Mouse (Mus musculus) forebrain, postnatal 0 days (tissue): ENCODE data around the gene Mdga1. TPM values are rescaled to one million over a fixed set of nuclear protein-coding genes. Genes with fewer than 3 reads are reported as not detected.
A peak's percentile ranks its signal among the peaks of the same experiment; 100 is the strongest.

Source experiments
- ATAC-seq: fragments of 200-750 bp; cut with Nextera tagmentation; 2 replicates; pipeline ENCODE4 v1.8.0; 2017; ENCODE audit warnings: mild to moderate bottlenecking, moderate library complexity
- DNase-seq: peaks from one replicate; pipeline ENCODE4 v3.0.0-alpha.2; 2015
- H3K27ac ChIP-seq: fragments of 300-500 bp; sonication (generic); 2 replicates; pipeline ENCODE4 v1.5.1; 2014; ENCODE audit warnings: low read depth, mild to moderate bottlenecking, antibody characterized with exemption, low read length, moderate library complexity, mixed read lengths
- H3K27me3 ChIP-seq: fragments of 300-500 bp; sonication (generic); 2 replicates; pipeline ENCODE4 v1.6.1; 2014; ENCODE audit warnings: mild to moderate bottlenecking, low read length, mixed read lengths; ENCODE audit not compliant: insufficient read depth
- H3K36me3 ChIP-seq: fragments of 300-500 bp; sonication (generic); 2 replicates; pipeline ENCODE4 v1.6.1; 2014; ENCODE audit warnings: mild to moderate bottlenecking, moderate library complexity; ENCODE audit not compliant: insufficient read depth
- H3K4me1 ChIP-seq: fragments of 300-500 bp; sonication (generic); 2 replicates; pipeline ENCODE4 v1.6.1; 2014; ENCODE audit warnings: antibody characterized with exemption; ENCODE audit not compliant: insufficient read depth
- H3K4me2 ChIP-seq: fragments of 300-500 bp; sonication (generic); 2 replicates; pipeline ENCODE4 v1.6.1; 2014; ENCODE audit warnings: low read depth, mild to moderate bottlenecking, moderate library complexity
- H3K4me3 ChIP-seq: fragments of 300-500 bp; sonication (generic); 2 replicates; pipeline ENCODE4 v1.5.1; 2014; ENCODE audit warnings: low read depth, low read length, mixed read lengths
- H3K9ac ChIP-seq: fragments of 300-500 bp; sonication (generic); 2 replicates; pipeline ENCODE4 v1.6.1; 2014; ENCODE audit warnings: mild to moderate bottlenecking
- H3K9me3 ChIP-seq: fragments of 300-500 bp; sonication (generic); 2 replicates; pipeline ENCODE4 v1.6.1; 2016; ENCODE audit warnings: low read length
- CTCF ChIP-seq: sonication (generic); IDR thresholded peaks from 2 replicates; pipeline ENCODE4 v1.5.1; 2016; ENCODE audit warnings: antibody characterized with exemption, control low read depth, low read depth
- WGBS: fragments of 180-500 bp; shearing (Covaris S2); extraction: QIAGEN DNeasy Blood & Tissue Kit; methylation state at CpG from one replicate; pipeline ENCODE4 v1.1.7; 2014; 5-methylcytosine and 5-hydroxymethylcytosine counted together
- polyA plus RNA-seq: library from polyadenylated mRNA; unstranded; fragments of >200 nt; fragmentation: Nextera tagmentation; extraction: Ambion mirVana; gene quantifications from 2 replicates; pipeline ENCODE4 v1.2.1, GENCODE M21; 2015
- total RNA-seq: library from RNA; depleted of rRNA; stranded (reverse); fragments of >200 nt; gene quantifications from 2 replicates; pipeline ENCODE4 v1.2.3, GENCODE M21; 2014

Mdga1 gene
- total and polyA plus RNA-seq, 2 experiments from 2014 or later, result 10.9 to 45.7 TPM

GRCm38 (mm10) chr17:29895566-29895965 lies 74.3 kb downstream of the Mdga1 start:
- TF ChIP-seq CTCF, result no peak
- Histone ChIP-seq H3K27me3 (no peaks in the 10 kb centered on the region; the same call in 1 of the 2 replicates), H3K9me3 (no peaks in the 10 kb centered on the region), H3K4me2 (no peak overlapping the region), H3K36me3 (no peaks in the 10 kb centered on the region), H3K4me3 (no peak overlapping the region), H3K4me1 (no peaks in the 10 kb centered on the region), H3K9ac (no peak overlapping the region), H3K27ac (no peak overlapping the region)
- no peak for DNase-seq
- ATAC-seq, result no peak
- WGBS, result 87% methylated on average over 5 of the region's 5 CpGs

GRCm38 (mm10) chr17:29894965-29895364 lies 74.9 kb downstream of the Mdga1 start:
- H3K4me2 ChIP-seq, result no peak overlapping the region
- WGBS, result 79% methylated on average over 5 of the region's 5 CpGs
- H3K36me3 ChIP-seq, result no peaks in the 10 kb centered on the region
- no peaks in the 10 kb centered on the region; the same call in 1 of the 2 replicates for H3K27me3 ChIP-seq
- H3K4me3 ChIP-seq, result no peak overlapping the region
- no peak overlapping the region for H3K9ac ChIP-seq
- no peaks in the 10 kb centered on the region for H3K4me1 ChIP-seq
- no peak for TF ChIP-seq CTCF
- no peak overlapping the region for H3K27ac ChIP-seq
- DNase-seq, result no peak
- ATAC-seq, result no peak
- H3K9me3 ChIP-seq, result no peaks in the 10 kb centered on the region

GRCm38 (mm10) chr17:29890451-29891110 lies 79.3 kb downstream of the Mdga1 start:
- ATAC-seq (0 out of 2 replicates have a peak, but pooled peaks have one; percentile 2), DNase-seq (peak; percentile 49)
- TF ChIP-seq CTCF, result no peak
- Histone ChIP-seq H3K4me3 (no peak overlapping the region), H3K36me3 (no peaks in the 10 kb centered on the region), H3K4me2 (no peak overlapping the region), H3K27ac (no peak overlapping the region), H3K4me1 (peaks cover 9% of the 10 kb centered on the region), H3K9me3 (no peaks in the 10 kb centered on the region), H3K9ac (no peak overlapping the region), H3K27me3 (no peaks in the 10 kb centered on the region; the same call in 1 of the 2 replicates)
- 57% methylated on average over 7 of the region's 7 CpGs for WGBS

- Histone ChIP-seq H3K27me3 (no peaks in the 10 kb centered on the region; the same call in none of the 2 replicates), H3K9me3 (no peaks in the 10 kb centered on the region), H3K36me3 (no peaks in the 10 kb centered on the region), H3K4me2 (peak overlapping the region; percentile 96), H3K4me3 (peak overlapping the region; percentile 63), H3K9ac (peak overlapping the region; percentile 68), H3K4me1 (peaks cover 9% of the 10 kb centered on the region), H3K27ac (peak overlapping the region; percentile 87)
- ATAC-seq (peak; percentile 76), DNase-seq (peak; percentile 82)
- 4% methylated on average over 67 of the region's 67 CpGs for WGBS
- no peak for TF ChIP-seq CTCF
These were observed 80.6 kb downstream of the Mdga1 start for GRCm38 (mm10) chr17:29888981-29889980.

GRCm38 (mm10) chr17:29887881-29888826 lies 81.7 kb downstream of the Mdga1 start:
- Histone ChIP-seq H3K9ac (peak overlapping the region; percentile 68), H3K9me3 (no peaks in the 10 kb centered on the region), H3K4me3 (peak overlapping the region; percentile 63), H3K27ac (peak overlapping the region; percentile 87), H3K4me2 (peak overlapping the region; percentile 96), H3K27me3 (no peaks in the 10 kb centered on the region; the same call in 1 of the 2 replicates), H3K36me3 (no peaks in the 10 kb centered on the region), H3K4me1 (peaks cover 13% of the 10 kb centered on the region)
- WGBS, result 1% methylated on average over 72 of the region's 93 CpGs
- TF ChIP-seq CTCF, result no peak
- ATAC-seq, result peak; percentile 54
- peak; percentile 87 for DNase-seq

- Histone ChIP-seq H3K4me3 (peak overlapping the region; percentile 63), H3K36me3 (no peaks in the 10 kb centered on the region), H3K9ac (peak overlapping the region; percentile 68), H3K4me2 (peak overlapping the region; percentile 96), H3K27ac (peak overlapping the region; percentile 87), H3K27me3 (no peaks in the 10 kb centered on the region; the same call in 1 of the 2 replicates), H3K4me1 (peaks cover 13% of the 10 kb centered on the region), H3K9me3 (no peaks in the 10 kb centered on the region)
- TF ChIP-seq CTCF, result peak; percentile 57
- 1% methylated on average over 57 of the region's 57 CpGs for WGBS
- DNase-seq, result no peak
- ATAC-seq, result peak; percentile 14; the same call in 1 of the 2 replicates
These were observed 82.5 kb downstream of the Mdga1 start for GRCm38 (mm10) chr17:29887271-29887880.
